Comparison of ENCODE assay signal across 15 mouse cellular contexts in genomic region chr15:103205156-103205555, GRCm38 (mm10). TPM values are rescaled to one million over a fixed set of nuclear protein-coding genes. Genes with fewer than 3 reads are reported as not detected.
DNase-seq lines count a peak whose midpoint lies in the region; ATAC-seq and TF ChIP-seq lines count a peak whose summit lies in the region.
"Had no signal": no experiment of that assay in that cellular context is flagged by ENCODE, and none has a peak within 500 bp of the region (broad histone marks: within the 10 kb centered on the region; RNA-seq: fewer than 3 reads in every experiment).

No protein-coding gene starts in this region.

- H3K9ac ChIP-seq in midbrain, embryonic 14.5 days (replicated peaks; ENCODE audit: low read length) = no peak overlapping the region
- H3K9ac ChIP-seq: hindbrain, embryonic 12.5 days; lung, embryonic 15.5 days had no signal

- H3K4me1 ChIP-seq in kidney, adult 2 months (ENCODE audit: control insufficient read depth, insufficient read depth, low read length) = peaks cover 4% of the 10 kb centered on the region; the same call in 1 of the 2 replicates
- H3K4me1 ChIP-seq in midbrain, embryonic 14.5 days (ENCODE audit: control insufficient read depth, insufficient read depth, low read length) = no peaks in the 10 kb centered on the region
- no peaks in the 10 kb centered on the region for H3K4me1 ChIP-seq in midbrain, embryonic 10.5 days
- H3K4me1 ChIP-seq: hindbrain, embryonic 12.5 days had no signal

- intact Hi-C loops in gastrocnemius, postnatal 14 days (cut with DNase I; ENCODE audit: low total_unique reads) = no loop called here

- no peak for ATAC-seq in midbrain, embryonic 14.5 days (ENCODE audit: low FRiP score, low TSS enrichment)

- no peak overlapping the region for H3K4me3 ChIP-seq in kidney, adult 2 months (ENCODE audit: insufficient read depth, low read depth, low read length)
- H3K4me3 ChIP-seq in midbrain, embryonic 14.5 days (replicated peaks; ENCODE audit: low read depth, low read length) = no peak overlapping the region
- H3K4me3 ChIP-seq in midbrain, embryonic 10.5 days = no peak overlapping the region
- H3K4me3 ChIP-seq: hindbrain, embryonic 12.5 days; lung, embryonic 15.5 days; myocyte had no signal

- 41% methylated on average over 2 of the region's 2 CpGs for WGBS in kidney, adult 2 months
- WGBS in midbrain, embryonic 14.5 days = 60% methylated on average over 2 of the region's 2 CpGs
- 82% methylated on average over 2 of the region's 2 CpGs for whole genome bisulfite sequencing in midbrain, embryonic 10.5 days

- no peaks in the 10 kb centered on the region for H3K9me3 ChIP-seq in midbrain, embryonic 14.5 days (ENCODE audit: control insufficient read depth, low read length)
- H3K9me3 ChIP-seq in midbrain, embryonic 10.5 days (replicated peaks) = no peaks in the 10 kb centered on the region
- H3K9me3 ChIP-seq: hindbrain, embryonic 12.5 days; lung, embryonic 15.5 days had no signal

- no peak overlapping the region; the same call in 1 of the 2 replicates for H3K27ac ChIP-seq in kidney, adult 2 months (ENCODE audit: insufficient read depth, low read depth, low read length)
- H3K27ac ChIP-seq in midbrain, embryonic 14.5 days (replicated peaks; ENCODE audit: low read depth, low read length) = no peak overlapping the region
- no peak overlapping the region for H3K27ac ChIP-seq in midbrain, embryonic 10.5 days (replicated peaks)
- H3K27ac ChIP-seq: hindbrain, embryonic 12.5 days; lung, embryonic 15.5 days had no signal

- no peaks in the 10 kb centered on the region for H3K27me3 ChIP-seq in kidney, adult 2 months (replicated peaks; ENCODE audit: control insufficient read depth, insufficient read depth, low read length)
- no peaks in the 10 kb centered on the region for H3K27me3 ChIP-seq in midbrain, embryonic 14.5 days (ENCODE audit: control insufficient read depth, insufficient read depth, low read length)
- no peaks in the 10 kb centered on the region for H3K27me3 ChIP-seq in midbrain, embryonic 10.5 days (ENCODE audit: low read depth, poor library complexity, severe bottlenecking)
- H3K27me3 ChIP-seq: hindbrain, embryonic 12.5 days; lung, embryonic 15.5 days had no signal

- H3K4me2 ChIP-seq in midbrain, embryonic 14.5 days (ENCODE audit: low read length) = no peak overlapping the region
- H3K4me2 ChIP-seq: hindbrain, embryonic 12.5 days; lung, embryonic 15.5 days had no signal

- TF ChIP-seq POLR2A in kidney, adult 2 months (IDR thresholded peaks at IDR 0.05; ENCODE audit: low read depth, low read length) = no peak

- H3K36me3 ChIP-seq in kidney, adult 2 months (ENCODE audit: control insufficient read depth, insufficient read depth, low read length) = peaks cover 8% of the 10 kb centered on the region
- H3K36me3 ChIP-seq in midbrain, embryonic 14.5 days (ENCODE audit: control insufficient read depth, insufficient read depth, low read length) = peaks cover 74% of the 10 kb centered on the region
- H3K36me3 ChIP-seq in midbrain, embryonic 10.5 days = peaks cover 99% of the 10 kb centered on the region

- TF ChIP-seq CTCF in kidney, adult 2 months (conservative IDR thresholded peaks at IDR 0.05; ENCODE audit: insufficient read depth, insufficient read length, low read depth, low read length) = no peak

- DNase-seq in kidney, adult 2 months = peak; percentile 35
- no peak for DNase-seq in kidney, postnatal 4 days
- DNase-seq in midbrain, embryonic 14.5 days = peak; percentile 52
- no peak for DNase-seq in midbrain, embryonic 10.5 days (ENCODE audit: low spot score)
- DNase-seq in NIH3T3 (ENCODE audit: low read depth) = peak; percentile 72
- peak; percentile 29 for DNase-seq in retina, embryonic 14.5 days (ENCODE audit: low spot score)
- no peak for DNase-seq in gastrocnemius, postnatal 14 days
- no peak for DNase-seq in frontal cortex, postnatal 25 days (ENCODE audit: low spot score in 2 of 2)
- DNase-seq: adrenal gland, postnatal 25 days; cerebellum, adult 18-20 months; right cerebral cortex, adult 18-20 months had no signal

RNA-seq across cellular contexts. Expression of gene Cbx5, which starts 34.5 kb away (rescaled TPM):
- 18.8 and 26.9 TPM in 2 replicates for polyA plus RNA-seq in kidney, adult 2 months (2012; rRNA removed)
- polyA plus RNA-seq in midbrain, embryonic 14.5 days (2014; fragmentation: Nextera tagmentation; extraction: Ambion mirVana) = 159 and 177 TPM in 2 replicates
- polyA plus RNA-seq in midbrain, embryonic 10.5 days (2016; fragmentation: Nextera tagmentation; extraction: Ambion mirVana) = 194 and 206 TPM in 2 replicates
- 10 to 100 TPM; 29.9 to 41.5 TPM for total RNA-seq in gastrocnemius, postnatal 14 days (2021)

RNA-seq across cellular contexts. Expression of gene Hnrnpa1, which starts 35.1 kb away (rescaled TPM):
- polyA plus RNA-seq in kidney, adult 2 months (2012; rRNA removed) = 50.0 and 69.3 TPM in 2 replicates
- polyA plus RNA-seq in midbrain, embryonic 14.5 days (2014; fragmentation: Nextera tagmentation; extraction: Ambion mirVana) = 764 and 768 TPM in 2 replicates
- 1,542 and 1,692 TPM in 2 replicates for polyA plus RNA-seq in midbrain, embryonic 10.5 days (2016; fragmentation: Nextera tagmentation; extraction: Ambion mirVana)
- total RNA-seq in gastrocnemius, postnatal 14 days (2021) = 100 to 1,000 TPM; 110 to 114 TPM

RNA-seq across cellular contexts. Expression of gene Smug1, which starts 38.3 kb away (rescaled TPM):
- 15.5 and 19.4 TPM in 2 replicates for polyA plus RNA-seq in kidney, adult 2 months (2012; rRNA removed)
- polyA plus RNA-seq in midbrain, embryonic 14.5 days (2014; fragmentation: Nextera tagmentation; extraction: Ambion mirVana) = 22.7 and 25.0 TPM in 2 replicates
- polyA plus RNA-seq in midbrain, embryonic 10.5 days (2016; fragmentation: Nextera tagmentation; extraction: Ambion mirVana) = 24.6 and 26.4 TPM in 2 replicates
- 10 to 100 TPM; 10.6 to 11.6 TPM for total RNA-seq in gastrocnemius, postnatal 14 days (2021)

RNA-seq across cellular contexts. Expression of gene Nfe2, which starts 53.0 kb away (rescaled TPM):
- polyA plus RNA-seq in kidney, adult 2 months (2012; rRNA removed) = 0.58 and 1.0 TPM in 2 replicates
- 0.49 and 0.62 TPM in 2 replicates for polyA plus RNA-seq in midbrain, embryonic 14.5 days (2014; fragmentation: Nextera tagmentation; extraction: Ambion mirVana)
- 5.6 and 6.4 TPM in 2 replicates for polyA plus RNA-seq in midbrain, embryonic 10.5 days (2016; fragmentation: Nextera tagmentation; extraction: Ambion mirVana)
- total RNA-seq in gastrocnemius, postnatal 14 days (2021) = not detected
- total RNA-seq: left cerebral cortex, postnatal 25 days had no signal

Comparison
In these comparisons a context has a peak if more than half of its experiments do, and no peak if none do; other contexts are left out.
1. DNase-seq: peak in kidney, adult 2 months (single experiment), midbrain, embryonic 14.5 days (single experiment), NIH3T3 (single experiment) and retina, embryonic 14.5 days (single experiment); none in kidney, postnatal 4 days (0 of 2), midbrain, embryonic 10.5 days (single experiment), gastrocnemius, postnatal 14 days (single experiment) and frontal cortex, postnatal 25 days (0 of 2).
2. RNA of gene Hnrnpa1, which starts 35.1 kb away (polyA plus RNA-seq): 1,542 to 1,692 TPM in midbrain, embryonic 10.5 days and 764 to 768 TPM in midbrain, embryonic 14.5 days; 50.0 to 69.3 TPM in kidney, adult 2 months; every median in the first group is over 10 times any median in the second.